Mouse (Mus musculus): Measurements from ENCODE around the gene Prim1. TPM values are rescaled to one million over a fixed set of nuclear protein-coding genes. Genes with fewer than 3 reads are reported as not detected.

Gene Prim1
- total RNA-seq (2023) = 10 to 100 TPM; 16.2 to 21.7 TPM

GRCm38 (mm10) chr10:128015068-128015934 is at the start of gene Prim1:
TSS of gene Prim1 (plus strand) at chr10:128015168.

GRCm38 (mm10) chr10:128007446-128007845 is 7.5 kb upstream of the Prim1 start, which contains the start of gene Hsd17b6:
TSS of gene Hsd17b6 (minus strand) at chr10:128007611.

GRCm38 (mm10) chr10:128058601-128059151 is 43.7 kb downstream of the Prim1 start, which contains the start of gene Ptges3:
TSS of gene Ptges3 (plus strand) at chr10:128058954.

Other genes with a start within 250 kb of the Prim1 start
- gene Rdh9, start 238.8 kb upstream of the Prim1 start, total RNA-seq (2023) = under 1 TPM in 1 of 2 experiments, not detected in 1; 0.47 TPM
- gene Rdh16, start 214.0 kb upstream of the Prim1 start, total RNA-seq (2023) = not detected
- gene Rdh19, start 165.2 kb upstream of the Prim1 start, total RNA-seq (2023) = not detected
- gene Rdh16f2, start 148.7 kb upstream of the Prim1 start, total RNA-seq (2023) = not detected
- gene Rdh7, start 126.4 kb upstream of the Prim1 start, total RNA-seq (2023) = not detected
- gene Sdr9c7, start 116.7 kb upstream of the Prim1 start, total RNA-seq (2023) = not detected
- not detected for gene Hsd17b6, start 7.6 kb upstream of the Prim1 start, total RNA-seq (2023)
- 100 to 1,000 TPM; 776 to 815 TPM for gene Naca, start 20.4 kb downstream of the Prim1 start, total RNA-seq (2023)
- gene Ptges3, start 43.8 kb downstream of the Prim1 start, total RNA-seq (2023) = 100 to 1,000 TPM; 121 to 145 TPM
- gene Atp5b, start 68.1 kb downstream of the Prim1 start, total RNA-seq (2023) = 100 to 1,000 TPM; 664 to 698 TPM
- gene Baz2a, start 76.4 kb downstream of the Prim1 start, total RNA-seq (2023) = 100 to 1,000 TPM; 118 to 120 TPM
- gene Rbms2, start 165.1 kb downstream of the Prim1 start, total RNA-seq (2023) = 10 to 100 TPM; 46.4 to 46.7 TPM
- gene Gls2, start 179.3 kb downstream of the Prim1 start, total RNA-seq (2023) = under 1 TPM; 0.26 to 0.98 TPM
- gene Spryd4, start 196.6 kb downstream of the Prim1 start, total RNA-seq (2023) = 10 to 100 TPM; 15.4 to 20.8 TPM
- not detected for gene Mip, start 210.7 kb downstream of the Prim1 start, total RNA-seq (2023)
- gene Timeless, start 216.9 kb downstream of the Prim1 start, total RNA-seq (2023) = 10 to 100 TPM; 35.2 to 44.7 TPM
- gene Apon, start 238.9 kb downstream of the Prim1 start, total RNA-seq (2023) = not detected